Mouse (Mus musculus) gastrocnemius, postnatal 25 days (tissue): ENCODE data around the gene Gdpd1. TPM values are rescaled to one million over a fixed set of nuclear protein-coding genes. Genes with fewer than 3 reads are reported as not detected.
A peak's percentile ranks its signal among the peaks of the same experiment; 100 is the strongest.
"Not testable (repeated sequence)": the region's sequence is repeated elsewhere in the genome, so short reads cannot be mapped to it uniquely, and the experiment has no call there.

ENCODE experiments used
- DNase-seq: peaks from one replicate; pipeline ENCODE4 v3.0.0; 2022
- total RNA-seq, 2 experiments: library from RNA; stranded (reverse); gene quantifications; 1 replicate in 1 of 2; 2 replicates in 1 of 2; pipeline ENCODE4 v1.2.3; 2021

The Gdpd1 gene
- total RNA-seq, 2 experiments from 2014 or later = 3.5 to 4.2 TPM

GRCm38 (mm10) chr11:87026096-87026875 is 47.6 kb downstream of the Gdpd1 start:
- no peak for DNase-seq

GRCm38 (mm10) chr11:87025351-87025750 is 48.5 kb downstream of the Gdpd1 start:
- DNase-seq = peak; percentile 48

GRCm38 (mm10) chr11:87023240-87023639 is 50.6 kb downstream of the Gdpd1 start:
- DNase-seq = not testable (repeated sequence)

- DNase-seq = no peak
Measured at GRCm38 (mm10) chr11:87022765-87023164, 51.1 kb downstream of the Gdpd1 start.

- DNase-seq = no peak
Measured at GRCm38 (mm10) chr11:87021551-87021950, 52.3 kb downstream of the Gdpd1 start.

GRCm38 (mm10) chr11:87020449-87020848 is 53.4 kb downstream of the Gdpd1 start:
- DNase-seq = no peak

GRCm38 (mm10) chr11:87019431-87019830 is 54.4 kb downstream of the Gdpd1 start:
- no peak for DNase-seq

- DNase-seq = no peak
Measured at GRCm38 (mm10) chr11:87018081-87018480, 55.8 kb downstream of the Gdpd1 start.

GRCm38 (mm10) chr11:87015691-87016090 is 58.2 kb downstream of the Gdpd1 start:
- no peak for DNase-seq

- peak; percentile 39 for DNase-seq
Measured at GRCm38 (mm10) chr11:87010476-87010875, 63.4 kb downstream of the Gdpd1 start.

- DNase-seq = no peak
Measured at GRCm38 (mm10) chr11:87007371-87007770, 66.5 kb downstream of the Gdpd1 start.

GRCm38 (mm10) chr11:87004960-87005755 is 68.7 kb downstream of the Gdpd1 start:
- DNase-seq = no peak

GRCm38 (mm10) chr11:87002078-87002829 is 71.6 kb downstream of the Gdpd1 start:
- DNase-seq = no peak

- no peak for DNase-seq
Measured at GRCm38 (mm10) chr11:87001217-87001616, 72.6 kb downstream of the Gdpd1 start.

GRCm38 (mm10) chr11:86996266-86996665 is 77.6 kb downstream of the Gdpd1 start:
- no peak for DNase-seq

GRCm38 (mm10) chr11:86995625-86996221 is 78.1 kb downstream of the Gdpd1 start:
- peak; percentile 53 for DNase-seq

GRCm38 (mm10) chr11:86994791-86995624 is 78.9 kb downstream of the Gdpd1 start:
- DNase-seq = no peak

GRCm38 (mm10) chr11:86994330-86994729 is 79.5 kb downstream of the Gdpd1 start:
- DNase-seq = no peak

GRCm38 (mm10) chr11:86993041-86994037 is 80.5 kb downstream of the Gdpd1 start, which contains the start of gene Ypel2:
Ypel2 (minus strand) TSS chr11:86993707.
- DNase-seq = peak; percentile 99
